Mouse (Mus musculus): ENCODE measurements around the gene Tarbp2.

GRCm38 (mm10) chr15:102468675-102469370, 49.2 kb upstream of the Tarbp2 start:
- TF ChIP-seq POLR2A (IDR thresholded peaks at IDR 0.05; ENCODE audit: control insufficient read depth, low read depth, low read length) (no peak), CTCF (IDR thresholded peaks at IDR 0.05; ENCODE audit: control insufficient read depth, insufficient read depth, insufficient replicate concordance, low read depth, low read length) (no peak)
